Mouse (Mus musculus) intestine, embryonic 15.5 days (tissue): ENCODE measurements around the gene Acsl5. TPM values are rescaled to one million over a fixed set of nuclear protein-coding genes. Genes with fewer than 3 reads are reported as not detected.

ENCODE experiments used
- ATAC-seq: fragments of 200-750 bp; cut with Nextera tagmentation; 2 replicates; pipeline ENCODE4 v1.8.0; 2017; ENCODE audit warnings: moderate TSS enrichment, moderate library complexity
- H3K27ac ChIP-seq: fragments of 300-500 bp; sonication (generic); 2 replicates; pipeline ENCODE4 v1.5.1; 2015; ENCODE audit warnings: mild to moderate bottlenecking, inconsistent platforms
- H3K27me3 ChIP-seq: fragments of 300-500 bp; sonication (generic); replicated peaks from 2 replicates; pipeline ENCODE4 v1.6.1; 2015; ENCODE audit warnings: inconsistent platforms
- H3K36me3 ChIP-seq: fragments of 300-500 bp; sonication (generic); 2 replicates; pipeline ENCODE4 v1.6.1; 2015; ENCODE audit warnings: inconsistent platforms
- H3K4me1 ChIP-seq: fragments of 300-500 bp; sonication (generic); replicated peaks from 2 replicates; pipeline ENCODE4 v1.6.1; 2015; ENCODE audit warnings: inconsistent platforms
- H3K4me2 ChIP-seq: fragments of 300-500 bp; sonication (generic); replicated peaks from 2 replicates; pipeline ENCODE4 v1.6.1; 2015; ENCODE audit warnings: mild to moderate bottlenecking, inconsistent platforms
- H3K4me3 ChIP-seq: fragments of 300-500 bp; sonication (generic); replicated peaks from 2 replicates; pipeline ENCODE4 v1.5.1; 2015; ENCODE audit warnings: inconsistent platforms
- H3K9ac ChIP-seq: fragments of 300-500 bp; sonication (generic); 2 replicates; pipeline ENCODE4 v1.6.1; 2015; ENCODE audit warnings: inconsistent platforms
- H3K9me3 ChIP-seq: fragments of 300-500 bp; sonication (generic); 2 replicates; pipeline ENCODE4 v1.6.1; 2016; ENCODE audit warnings: inconsistent platforms
- WGBS: fragments of 180-500 bp; shearing (Covaris S2); methylation state at CpG from one replicate; pipeline ENCODE4 v1.1.7; 2015; 5-methylcytosine and 5-hydroxymethylcytosine counted together
- polyA plus RNA-seq: library from polyadenylated mRNA; unstranded; fragments of >200 nt; fragmentation: Nextera tagmentation; extraction: Ambion mirVana; gene quantifications from 2 replicates; pipeline ENCODE4 v1.2.1, GENCODE M21; 2015

The Acsl5 gene
- polyA plus RNA-seq, 1 experiment from 2014 or later, result 315 TPM

DNA sequence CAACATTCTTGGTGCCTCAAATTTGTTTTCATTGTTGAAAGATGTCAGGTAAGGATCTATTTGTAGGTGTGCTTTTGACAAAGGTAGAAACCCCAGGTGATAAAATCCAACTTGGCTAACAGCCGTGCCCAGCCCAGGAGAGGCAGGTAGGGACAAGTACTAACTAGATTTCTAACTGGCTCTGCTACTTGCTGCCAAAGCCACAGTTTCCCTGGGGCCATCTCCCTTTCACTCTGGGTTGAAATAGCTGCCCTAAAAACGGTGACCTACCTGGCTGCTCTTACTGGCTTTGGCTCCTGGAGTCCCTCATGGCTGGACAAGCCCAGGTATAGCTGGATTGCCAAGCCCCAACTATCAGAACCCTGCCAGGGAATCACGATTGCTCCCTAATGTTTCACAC is 15.0 kb downstream of the Acsl5 start:
- Histone ChIP-seq H3K27ac (0 out of 2 replicates have a peak overlapping the region, but pooled peaks have one; percentile 29), H3K9ac (no peak overlapping the region), H3K27me3 (no peaks in the 10 kb centered on the region), H3K36me3 (no peaks in the 10 kb centered on the region), H3K4me2 (no peak overlapping the region), H3K9me3 (no peaks in the 10 kb centered on the region), H3K4me1 (peaks cover 14% of the 10 kb centered on the region), H3K4me3 (no peak overlapping the region)
- WGBS, result 84% methylated on average over 3 of the region's 3 CpGs
- ATAC-seq, result no peak

DNA sequence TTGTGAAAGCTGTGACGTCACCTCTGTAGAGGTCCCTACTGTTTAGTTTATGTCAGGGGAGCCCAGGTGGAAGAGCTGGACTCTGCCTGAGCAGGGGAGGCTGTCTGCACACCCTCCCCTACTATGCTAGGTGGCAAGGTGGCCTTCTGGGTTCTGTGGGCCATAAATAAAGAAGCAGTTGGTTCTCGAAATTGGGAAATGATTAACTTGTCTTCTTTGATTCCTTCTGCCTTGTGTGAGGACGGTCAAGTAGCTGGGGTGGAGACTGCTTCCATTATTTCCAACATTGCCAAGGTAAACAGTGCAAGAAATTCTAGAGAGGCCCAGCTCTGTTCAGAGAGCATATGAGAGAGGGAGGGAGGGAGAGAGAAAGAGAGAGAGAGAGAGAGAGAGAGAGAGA is 16.4 kb downstream of the Acsl5 start:
- H3K4me2 ChIP-seq, result no peak overlapping the region
- whole genome bisulfite sequencing, result 39% methylated on average over 3 of the region's 3 CpGs

DNA sequence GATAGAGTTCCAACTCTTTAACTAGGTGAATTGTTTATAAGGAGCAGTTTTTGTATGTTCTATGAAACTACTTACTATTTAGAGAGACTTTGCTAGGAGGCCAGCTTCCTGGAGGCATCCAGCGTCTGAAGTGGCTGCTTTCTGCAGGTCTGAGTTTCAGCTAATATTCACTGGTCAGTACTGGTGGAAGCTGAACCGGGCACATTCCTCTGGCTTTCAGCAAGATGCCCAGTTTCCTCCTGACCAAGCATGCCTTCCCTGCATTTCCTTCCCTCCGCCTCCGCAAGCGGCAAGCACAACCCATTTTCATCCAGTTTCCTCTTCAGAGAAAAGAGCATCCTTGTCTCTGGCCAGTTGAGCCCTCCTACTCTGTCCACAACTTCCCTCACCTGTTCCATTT is 17.3 kb downstream of the Acsl5 start:
- H3K36me3 ChIP-seq, result peaks cover 3% of the 10 kb centered on the region; the same call in 1 of the 2 replicates
- 87% methylated on average over 5 of the region's 5 CpGs for WGBS
- H3K9me3 ChIP-seq, result no peaks in the 10 kb centered on the region
- H3K4me2 ChIP-seq, result no peak overlapping the region
- ATAC-seq, result no peak
- no peak overlapping the region for H3K9ac ChIP-seq
- peak overlapping the region; percentile 62; the same call in 1 of the 2 replicates for H3K27ac ChIP-seq
- peaks cover 14% of the 10 kb centered on the region for H3K4me1 ChIP-seq
- no peak overlapping the region for H3K4me3 ChIP-seq
- H3K27me3 ChIP-seq, result no peaks in the 10 kb centered on the region

More for the DNA sequence above, 16.4 kb downstream of the Acsl5 start:
- peak; percentile 91 for ATAC-seq
- Histone ChIP-seq H3K36me3 (peaks cover 3% of the 10 kb centered on the region; the same call in 1 of the 2 replicates), H3K4me3 (no peak overlapping the region), H3K9ac (no peak overlapping the region), H3K27me3 (no peaks in the 10 kb centered on the region), H3K27ac (peak overlapping the region; percentile 62; the same call in 1 of the 2 replicates), H3K4me1 (peaks cover 14% of the 10 kb centered on the region), H3K9me3 (no peaks in the 10 kb centered on the region)

DNA sequence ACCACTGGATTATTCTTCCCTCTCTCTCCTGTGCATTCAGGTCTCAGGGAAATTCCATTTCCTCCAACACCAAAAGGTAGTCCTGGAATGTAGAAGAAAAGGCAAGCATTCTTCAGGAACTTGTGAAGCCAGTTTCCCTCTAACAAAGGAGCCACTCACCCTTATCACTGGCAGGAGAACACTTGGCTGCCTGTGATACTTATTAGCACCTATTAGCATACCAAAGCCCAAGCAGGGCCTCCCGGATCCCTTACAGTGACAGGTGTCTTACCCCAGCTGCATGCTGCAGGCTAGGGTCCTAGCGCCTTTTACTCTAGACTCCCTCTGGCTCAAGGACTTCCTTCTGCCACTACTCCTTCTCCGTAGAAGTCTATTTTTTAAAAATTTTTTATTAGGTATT is 19.7 kb downstream of the Acsl5 start:
- peaks cover 3% of the 10 kb centered on the region; the same call in 1 of the 2 replicates for H3K36me3 ChIP-seq
- 39% methylated on average over 3 of the region's 3 CpGs for WGBS
- H3K4me3 ChIP-seq, result no peak overlapping the region
- peak; percentile 61 for ATAC-seq
- H3K27ac ChIP-seq, result no peak overlapping the region; the same call in 1 of the 2 replicates
- no peaks in the 10 kb centered on the region for H3K9me3 ChIP-seq
- peaks cover 12% of the 10 kb centered on the region; the same call in 1 of the 2 replicates for H3K4me1 ChIP-seq
- H3K27me3 ChIP-seq, result no peaks in the 10 kb centered on the region
- H3K9ac ChIP-seq, result no peak overlapping the region
- H3K4me2 ChIP-seq, result no peak overlapping the region

DNA sequence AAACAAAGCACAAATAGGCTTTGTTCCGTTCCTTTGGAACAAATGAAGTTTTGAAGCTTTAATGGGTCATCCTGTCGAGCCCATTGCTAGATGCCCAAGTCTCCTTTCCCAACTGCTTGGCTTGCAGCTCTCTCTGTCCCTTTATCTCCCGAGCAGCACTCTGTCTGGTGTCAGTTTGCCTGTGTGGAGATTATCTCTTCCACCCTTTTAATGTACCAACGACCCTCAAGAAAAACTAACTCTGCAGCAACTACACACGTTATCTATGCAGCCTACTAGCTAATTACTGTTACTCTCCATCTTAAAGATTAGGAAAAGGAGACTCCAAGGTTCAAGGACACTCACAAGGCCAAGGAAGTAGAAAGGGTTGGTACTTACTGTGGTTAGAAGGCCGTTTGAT is 21.6 kb downstream of the Acsl5 start:
- Histone ChIP-seq H3K4me2 (no peak overlapping the region), H3K27ac (no peak overlapping the region), H3K9me3 (no peaks in the 10 kb centered on the region), H3K9ac (no peak overlapping the region), H3K27me3 (no peaks in the 10 kb centered on the region), H3K36me3 (peaks cover 3% of the 10 kb centered on the region; the same call in 1 of the 2 replicates), H3K4me1 (0 out of 2 replicates have a peak, but pooled peaks cover 8% of the 10 kb centered on the region), H3K4me3 (no peak overlapping the region)
- WGBS, result 72% methylated on average over 6 of the region's 6 CpGs
- no peak for ATAC-seq

DNA sequence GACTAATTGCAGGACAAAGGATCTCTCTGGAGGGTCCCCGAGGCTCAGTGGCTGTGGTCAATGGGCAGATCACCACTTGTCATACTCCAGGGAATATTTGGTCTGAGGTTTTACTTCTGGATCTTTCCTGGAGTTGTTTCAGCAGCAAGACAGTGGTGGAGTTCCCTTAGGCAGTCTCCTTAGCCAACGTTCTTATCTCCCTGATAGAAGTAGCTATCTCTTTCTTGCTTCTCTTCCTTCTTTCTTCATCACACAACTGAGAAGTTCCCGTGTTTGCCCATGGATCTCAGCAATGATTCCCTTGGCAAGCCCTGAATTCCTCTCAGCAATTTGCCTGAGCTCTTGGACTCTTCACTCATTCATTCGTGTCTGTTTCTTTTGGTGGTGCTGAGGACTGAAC is 24.4 kb downstream of the Acsl5 start:
- peaks cover 5% of the 10 kb centered on the region; the same call in 1 of the 2 replicates for H3K36me3 ChIP-seq
- no peak overlapping the region for H3K4me3 ChIP-seq
- H3K9ac ChIP-seq, result no peak overlapping the region
- H3K27me3 ChIP-seq, result no peaks in the 10 kb centered on the region
- H3K27ac ChIP-seq, result no peak overlapping the region
- no peak for ATAC-seq
- WGBS, result 82% methylated on average over 4 of the region's 4 CpGs
- no peaks in the 10 kb centered on the region for H3K9me3 ChIP-seq
- no peak overlapping the region for H3K4me2 ChIP-seq
- no peaks in the 10 kb centered on the region for H3K4me1 ChIP-seq

DNA sequence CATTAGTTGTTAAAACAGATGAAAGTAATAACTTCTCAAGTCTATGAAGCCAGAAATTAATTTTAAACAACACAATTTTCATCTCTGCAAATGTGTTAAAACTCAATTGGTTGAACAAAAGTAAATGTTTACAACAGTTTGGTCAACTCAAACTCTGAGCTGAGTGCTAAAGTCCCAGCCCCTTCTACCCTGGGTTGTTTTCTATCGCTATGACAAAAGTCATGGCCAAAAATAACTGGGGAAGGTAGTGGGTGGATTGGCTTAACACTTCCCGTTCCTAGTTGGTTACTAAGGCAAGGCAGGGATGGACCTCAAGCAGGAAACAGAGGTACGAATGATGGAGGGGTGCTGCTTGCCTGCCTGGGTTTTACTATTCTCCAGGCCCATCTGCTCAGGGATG is 25.0 kb downstream of the Acsl5 start:
- H3K9ac ChIP-seq, result no peak overlapping the region
- H3K4me2 ChIP-seq, result no peak overlapping the region
- H3K4me1 ChIP-seq, result no peaks in the 10 kb centered on the region
- WGBS, result 81% methylated on average over 3 of the region's 3 CpGs
- no peaks in the 10 kb centered on the region for H3K27me3 ChIP-seq
- H3K9me3 ChIP-seq, result no peaks in the 10 kb centered on the region
- peaks cover 5% of the 10 kb centered on the region; the same call in 1 of the 2 replicates for H3K36me3 ChIP-seq
- no peak overlapping the region for H3K27ac ChIP-seq
- no peak overlapping the region for H3K4me3 ChIP-seq
- ATAC-seq, result no peak

DNA sequence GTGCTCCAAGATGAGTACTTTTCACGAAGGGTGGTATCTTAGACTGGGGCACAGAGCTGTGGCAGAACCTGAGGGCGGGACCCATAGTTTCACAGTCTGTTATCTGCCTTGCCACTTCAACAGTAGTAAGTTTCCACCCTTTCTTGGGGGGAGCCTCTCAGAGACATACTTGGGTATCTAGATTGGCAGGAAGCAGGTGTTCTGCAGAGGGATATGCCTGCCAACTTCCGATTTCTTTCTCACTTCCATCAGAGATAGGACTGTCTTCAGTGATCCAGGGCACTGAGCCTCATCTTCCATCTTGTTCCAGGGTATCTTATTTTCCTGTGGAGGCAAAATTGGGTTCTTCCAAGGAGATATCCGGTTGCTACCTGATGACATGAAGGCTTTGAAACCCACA is 32.4 kb downstream of the Acsl5 start:
- Histone ChIP-seq H3K27ac (no peak overlapping the region), H3K4me1 (no peaks in the 10 kb centered on the region), H3K4me3 (no peak overlapping the region), H3K27me3 (no peaks in the 10 kb centered on the region), H3K36me3 (peaks cover 18% of the 10 kb centered on the region), H3K4me2 (no peak overlapping the region), H3K9me3 (no peaks in the 10 kb centered on the region), H3K9ac (no peak overlapping the region)
- no peak; the same call in 1 of the 2 replicates for ATAC-seq
- WGBS, result 89% methylated on average over 4 of the region's 4 CpGs

DNA sequence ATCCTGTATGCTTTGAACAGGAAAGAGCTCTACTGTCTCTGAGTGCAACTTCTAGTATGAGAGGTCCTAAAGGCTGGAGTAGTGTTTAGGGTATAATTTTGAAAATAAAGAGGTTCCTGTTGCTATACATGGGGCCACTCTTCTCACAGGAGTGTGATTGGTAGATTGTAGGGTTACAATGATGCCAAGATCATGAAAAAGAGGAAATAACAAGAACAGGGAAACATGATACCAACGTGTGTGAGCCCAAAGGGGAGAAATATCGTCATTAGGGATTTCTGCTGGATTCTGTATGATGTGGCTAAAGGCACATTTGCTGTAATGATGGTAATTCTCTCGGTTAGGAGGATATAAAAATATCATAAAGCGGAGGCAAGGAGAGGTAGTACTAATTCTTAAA is 34.3 kb downstream of the Acsl5 start:
- H3K9ac ChIP-seq, result no peak overlapping the region
- H3K4me1 ChIP-seq, result no peaks in the 10 kb centered on the region
- no peak overlapping the region for H3K4me3 ChIP-seq
- no peak for ATAC-seq
- WGBS, result 90% methylated on average over 4 of the region's 4 CpGs
- no peaks in the 10 kb centered on the region for H3K9me3 ChIP-seq
- peaks cover 18% of the 10 kb centered on the region for H3K36me3 ChIP-seq
- no peak overlapping the region for H3K4me2 ChIP-seq
- H3K27me3 ChIP-seq, result no peaks in the 10 kb centered on the region
- no peak overlapping the region for H3K27ac ChIP-seq

DNA sequence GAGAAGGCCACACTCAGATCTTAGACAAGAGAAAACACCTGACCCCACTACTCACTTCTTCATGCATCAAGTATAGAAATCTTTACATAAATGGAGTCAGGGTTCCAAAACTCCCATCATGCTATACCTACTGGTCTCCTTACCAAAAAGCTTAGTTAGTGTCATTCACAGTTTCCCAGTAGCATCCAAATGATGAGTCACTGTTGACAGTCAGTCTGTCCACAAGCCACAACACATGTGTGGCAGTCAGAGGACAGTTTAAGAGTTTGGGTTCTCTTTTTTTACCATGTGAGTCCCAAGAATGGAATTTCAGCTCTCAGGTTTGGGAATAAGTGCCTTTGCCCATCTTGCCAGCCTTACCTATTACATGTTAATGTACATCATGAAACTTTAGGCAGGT is 37.2 kb downstream of the Acsl5 start:
- Histone ChIP-seq H3K9me3 (no peaks in the 10 kb centered on the region), H3K4me3 (no peak overlapping the region), H3K27ac (no peak overlapping the region), H3K4me1 (no peaks in the 10 kb centered on the region), H3K27me3 (no peaks in the 10 kb centered on the region), H3K36me3 (peaks cover 18% of the 10 kb centered on the region), H3K9ac (no peak overlapping the region), H3K4me2 (no peak overlapping the region)
- ATAC-seq, result no peak

DNA sequence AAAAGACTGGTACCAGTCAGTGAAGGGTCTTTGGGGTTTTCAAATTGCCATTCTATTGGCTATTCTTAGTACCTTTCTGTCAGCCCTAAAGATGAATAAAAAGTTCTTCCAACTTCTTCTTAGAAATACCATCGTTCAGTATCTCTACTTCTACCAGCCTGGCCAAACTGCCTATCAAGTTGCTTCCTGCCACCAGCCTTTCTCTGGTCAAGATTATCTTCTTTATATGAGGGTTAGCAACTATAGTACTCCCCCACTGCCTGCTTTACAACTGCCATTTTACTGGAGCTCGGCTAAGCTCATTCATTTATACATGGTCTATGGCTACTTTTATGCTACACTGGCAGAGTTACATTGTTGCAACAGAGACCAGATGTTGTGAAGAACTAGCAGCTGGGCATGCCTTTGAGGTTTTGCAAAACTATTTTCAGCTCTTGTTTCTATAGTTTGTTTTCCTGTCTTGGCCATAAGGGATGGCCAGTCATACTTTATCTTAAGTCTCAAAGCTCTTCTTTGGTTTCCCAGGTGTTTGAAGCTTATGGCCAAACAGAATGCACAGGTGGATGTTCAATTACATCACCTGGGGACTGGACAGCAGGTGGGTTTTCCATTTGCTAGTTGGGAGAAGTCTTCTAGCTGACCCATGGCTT is 39.0 kb downstream of the Acsl5 start:
- no peak overlapping the region for H3K4me3 ChIP-seq
- H3K36me3 ChIP-seq, result peaks cover 15% of the 10 kb centered on the region
- no peak for ATAC-seq
- H3K4me1 ChIP-seq, result no peaks in the 10 kb centered on the region
- no peak overlapping the region for H3K9ac ChIP-seq
- H3K9me3 ChIP-seq, result no peaks in the 10 kb centered on the region
- no peak overlapping the region for H3K27ac ChIP-seq
- 85% methylated on average over 2 of the region's 2 CpGs for WGBS
- H3K27me3 ChIP-seq, result no peaks in the 10 kb centered on the region
- H3K4me2 ChIP-seq, result no peak overlapping the region

DNA sequence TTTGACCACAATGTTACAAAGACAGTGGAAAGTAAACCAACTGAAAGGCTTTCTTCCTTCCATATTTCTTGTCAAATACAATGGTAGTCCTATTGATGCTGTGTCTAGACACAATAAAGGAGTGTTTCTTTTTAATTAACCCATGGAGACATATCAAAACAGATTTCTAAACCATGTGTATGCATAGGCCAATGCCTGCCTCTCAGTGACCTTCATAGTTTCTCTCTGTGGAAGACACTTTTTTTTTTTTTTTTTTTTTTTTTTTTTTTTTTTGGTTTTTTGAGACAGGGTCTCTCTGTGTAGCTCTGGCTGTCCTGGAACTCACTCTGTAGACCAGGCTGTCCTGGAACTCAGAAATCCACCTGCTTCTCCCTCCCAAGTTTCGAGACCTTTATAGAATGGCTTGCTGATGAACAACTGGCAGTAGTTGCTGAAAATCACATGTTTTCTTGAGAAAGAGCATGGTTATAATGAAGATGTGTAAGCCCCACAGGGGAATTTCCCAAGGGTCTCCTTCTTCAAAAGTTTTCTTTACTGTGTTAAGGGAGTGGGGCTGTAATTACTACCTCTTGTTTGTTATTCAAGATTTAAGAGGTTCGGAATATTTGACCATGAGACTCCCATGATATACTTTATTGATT is 40.6 kb downstream of the Acsl5 start:
- Histone ChIP-seq H3K9ac (no peak overlapping the region), H3K36me3 (peaks cover 12% of the 10 kb centered on the region), H3K4me1 (no peaks in the 10 kb centered on the region), H3K9me3 (no peaks in the 10 kb centered on the region), H3K27ac (no peak overlapping the region), H3K4me3 (no peak overlapping the region), H3K4me2 (no peak overlapping the region), H3K27me3 (no peaks in the 10 kb centered on the region)
- 88% methylated on average over 2 of the region's 2 CpGs for WGBS
- ATAC-seq, result no peak

DNA sequence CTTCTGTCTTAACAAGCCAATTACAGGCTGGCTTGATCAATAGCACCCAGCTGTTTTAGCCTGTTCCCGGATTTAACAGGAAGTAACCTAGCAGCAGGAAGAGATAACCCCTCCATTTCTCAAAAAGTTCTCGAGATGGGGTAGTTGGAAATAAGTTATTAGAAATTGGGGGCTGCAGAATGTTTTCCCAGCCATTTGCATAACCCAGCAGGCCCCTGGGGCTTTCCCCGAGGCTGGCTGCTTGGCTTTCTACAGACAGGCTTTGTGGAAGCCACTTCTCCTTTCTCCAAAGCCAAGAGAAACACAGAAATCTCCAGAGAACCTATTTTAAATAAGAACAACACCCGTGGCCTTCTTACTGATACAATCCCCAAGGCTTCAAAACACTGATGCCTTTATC is 41.4 kb downstream of the Acsl5 start:
- no peak for ATAC-seq
- Histone ChIP-seq H3K4me1 (no peaks in the 10 kb centered on the region), H3K27ac (no peak overlapping the region), H3K4me3 (no peak overlapping the region), H3K9ac (no peak overlapping the region), H3K9me3 (no peaks in the 10 kb centered on the region), H3K27me3 (no peaks in the 10 kb centered on the region), H3K36me3 (peaks cover 15% of the 10 kb centered on the region), H3K4me2 (no peak overlapping the region)
- 42% methylated on average over 4 of the region's 4 CpGs for WGBS
